Mouse (Mus musculus) right cerebral cortex, postnatal 14 days (tissue): Measurements from ENCODE around the gene Heatr5b.
A peak's percentile ranks its signal among the peaks of the same experiment; 100 is the strongest.
"Not testable (repeated sequence)": the region's sequence is repeated elsewhere in the genome, so short reads cannot be mapped to it uniquely, and the experiment has no call there.

Experiments used
- DNase-seq: peaks from one replicate; pipeline ENCODE4 v3.0.0; 2022

The Heatr5b gene

DNA sequence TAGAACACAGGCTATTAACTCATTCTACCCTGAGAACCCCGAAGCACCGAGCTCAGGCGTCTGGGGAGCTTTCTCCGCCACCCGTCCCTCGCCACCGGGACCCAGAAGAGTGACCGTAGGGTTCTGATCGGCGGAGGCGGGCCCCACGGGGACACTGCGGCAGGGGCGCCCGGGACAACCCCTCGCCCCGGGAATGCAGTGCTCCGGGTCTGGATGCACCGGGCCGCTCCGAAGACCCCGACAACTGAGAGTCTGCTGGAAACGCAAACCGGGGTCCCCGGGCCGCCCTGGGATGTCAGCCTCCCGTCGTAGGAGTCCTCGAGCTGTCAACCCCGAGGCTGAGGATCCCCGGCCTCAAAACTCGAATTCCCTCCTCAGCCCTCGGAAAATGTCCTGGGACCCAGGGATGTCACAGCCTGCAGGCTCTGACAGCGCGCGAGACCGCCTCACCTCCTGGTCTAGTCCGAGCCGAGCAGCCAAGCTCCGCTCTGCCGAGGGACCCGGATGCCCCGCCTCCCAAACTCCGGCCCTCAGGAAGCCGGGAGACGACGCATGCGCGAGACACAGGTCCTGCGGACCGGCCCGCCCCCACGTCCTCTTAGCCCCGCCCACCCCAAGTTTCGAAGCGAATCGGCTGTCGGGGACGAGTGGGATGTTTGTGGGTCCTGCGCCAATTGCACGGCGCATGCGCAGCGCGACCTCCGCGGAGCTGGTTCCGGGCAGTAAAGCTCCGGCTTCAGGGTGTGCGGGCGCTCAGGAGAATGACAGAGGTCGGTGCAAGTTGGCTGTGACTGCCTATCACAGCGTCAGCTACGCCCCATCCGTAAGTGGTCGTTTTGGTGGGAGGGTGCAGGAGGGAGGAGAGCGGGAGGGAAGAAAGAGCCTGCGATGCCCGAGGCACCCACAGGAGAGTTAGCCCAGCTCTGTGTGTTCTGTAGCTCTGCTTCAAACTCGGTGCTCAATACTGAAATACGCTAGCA, at the start of gene Heatr5b, which contains the start of gene Gpatch11:
Gene Heatr5b (minus strand): TSS at position 509 of the 980 bp plus-strand sequence.
Gene Gpatch11 (plus strand): TSS at position 712 of the 980 bp plus-strand sequence.
- peak; percentile 99 for DNase-seq

DNA sequence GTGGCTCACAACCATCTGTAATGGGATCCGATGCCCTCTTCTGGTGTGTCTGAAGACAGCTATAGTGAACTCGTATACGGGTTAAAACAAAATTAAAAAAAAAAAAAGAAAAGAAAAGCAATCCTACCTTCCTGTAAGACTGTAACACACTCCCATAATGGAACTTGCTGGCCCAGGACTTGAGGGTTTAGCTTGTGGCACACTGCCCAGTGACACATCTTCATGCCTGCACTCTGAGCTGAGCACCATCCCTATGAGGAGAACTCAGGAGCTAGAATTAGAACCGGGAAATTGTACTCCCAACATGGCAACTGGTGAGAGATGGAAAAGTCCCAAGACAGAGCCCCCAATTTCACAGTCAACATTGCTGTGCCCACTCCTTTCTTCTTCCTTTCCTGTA, 48.1 kb upstream of the Heatr5b start:
- DNase-seq, result no peak

DNA sequence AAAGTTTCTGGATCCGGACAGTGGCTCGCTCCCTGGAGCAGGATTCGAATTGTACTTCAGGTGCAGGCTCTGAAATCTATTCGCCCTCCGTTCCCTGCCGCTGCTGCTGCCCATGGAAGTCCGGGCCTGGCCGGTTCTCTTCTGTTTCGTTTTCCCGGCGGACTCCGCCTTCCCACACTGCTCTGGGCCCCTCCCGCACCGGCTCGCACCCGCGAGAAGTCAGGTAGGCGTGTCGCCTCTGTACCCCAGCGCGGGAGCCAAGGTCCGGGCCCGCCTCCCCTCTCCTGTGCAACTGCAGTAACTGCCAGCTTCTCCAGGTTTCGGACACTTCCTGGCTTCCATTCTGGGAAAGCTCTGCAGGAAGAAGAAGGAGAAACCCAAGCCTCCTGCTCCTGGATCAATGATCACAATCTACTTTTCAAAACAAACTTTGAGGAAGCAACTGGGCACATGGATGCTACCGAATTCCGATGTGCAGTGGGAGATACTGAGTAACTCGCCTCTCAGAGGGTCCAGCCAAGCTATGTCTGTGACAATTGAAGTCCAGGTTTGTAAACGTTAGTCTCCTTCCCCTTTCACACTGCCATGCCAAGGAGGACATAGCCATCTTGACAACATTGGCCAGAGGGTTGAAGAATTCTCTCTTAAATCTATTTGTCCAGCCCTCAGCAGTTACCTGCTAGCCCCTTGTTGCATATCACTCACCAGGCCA, 47.4 kb upstream of the Heatr5b start, which contains the start of gene Eif2ak2:
Gene Eif2ak2 (minus strand): TSS at position 173 of the 712 bp plus-strand sequence.
- DNase-seq, result peak; percentile 51

DNA sequence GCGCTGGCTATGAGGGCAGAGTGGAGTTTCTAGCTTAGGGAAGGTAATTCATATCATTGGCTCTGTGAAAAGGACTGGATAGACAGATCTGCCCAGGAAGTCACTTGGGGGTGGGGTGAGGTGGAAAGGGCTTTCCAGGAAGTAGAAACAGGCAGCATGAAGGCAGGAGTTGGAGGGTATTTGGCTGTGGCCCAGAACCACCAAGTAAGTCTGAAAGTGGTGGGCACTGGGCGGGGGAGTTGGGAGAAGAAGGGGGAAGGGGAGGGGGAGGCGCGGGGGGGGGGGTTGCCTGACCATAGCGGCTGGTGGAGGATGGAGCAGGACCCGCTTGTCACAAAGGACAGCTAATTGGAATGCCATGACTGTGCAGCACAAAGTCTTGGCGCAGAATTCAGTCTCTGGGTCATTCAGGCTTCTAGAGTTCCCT, 46.7 kb upstream of the Heatr5b start:
- DNase-seq, result no peak

DNA sequence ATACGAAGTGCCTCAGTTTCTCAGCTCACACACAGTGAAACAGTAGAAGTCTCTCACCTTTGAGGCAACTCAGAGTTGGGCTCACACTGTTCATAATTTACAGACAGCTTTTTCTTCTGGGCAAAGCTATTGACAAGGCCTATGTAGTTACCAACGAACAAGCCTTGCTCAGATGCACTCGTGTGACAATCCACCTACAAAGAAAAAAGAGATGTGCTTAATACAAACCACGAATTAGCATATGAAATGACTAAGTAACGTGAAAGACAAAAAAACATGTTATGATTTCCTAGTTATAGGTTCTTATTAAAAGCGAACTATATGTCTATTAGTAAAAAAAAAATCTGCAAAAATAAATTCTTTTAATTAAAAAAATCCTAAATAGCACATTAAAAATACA, 38.7 kb upstream of the Heatr5b start:
- DNase-seq, result no peak

DNA sequence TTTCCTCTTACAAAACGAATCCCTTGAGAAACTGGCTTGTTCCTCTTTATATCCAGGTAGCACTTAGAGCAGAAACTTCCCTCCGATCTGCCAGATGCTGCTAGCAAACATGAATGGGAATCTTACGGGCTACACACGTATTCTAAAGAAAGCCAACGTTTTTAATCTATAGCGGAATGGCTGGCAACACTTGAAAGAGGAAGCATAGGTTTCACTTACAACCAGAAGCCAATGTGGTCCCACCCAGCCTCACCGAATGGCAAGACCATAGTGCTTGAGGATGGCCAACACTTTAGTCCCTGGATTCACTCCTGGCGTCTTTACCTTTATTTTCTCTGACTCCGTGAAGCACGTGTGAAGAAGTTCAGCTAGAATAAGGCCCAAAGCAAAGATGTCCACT, 21.1 kb upstream of the Heatr5b start:
- DNase-seq, result no peak

DNA sequence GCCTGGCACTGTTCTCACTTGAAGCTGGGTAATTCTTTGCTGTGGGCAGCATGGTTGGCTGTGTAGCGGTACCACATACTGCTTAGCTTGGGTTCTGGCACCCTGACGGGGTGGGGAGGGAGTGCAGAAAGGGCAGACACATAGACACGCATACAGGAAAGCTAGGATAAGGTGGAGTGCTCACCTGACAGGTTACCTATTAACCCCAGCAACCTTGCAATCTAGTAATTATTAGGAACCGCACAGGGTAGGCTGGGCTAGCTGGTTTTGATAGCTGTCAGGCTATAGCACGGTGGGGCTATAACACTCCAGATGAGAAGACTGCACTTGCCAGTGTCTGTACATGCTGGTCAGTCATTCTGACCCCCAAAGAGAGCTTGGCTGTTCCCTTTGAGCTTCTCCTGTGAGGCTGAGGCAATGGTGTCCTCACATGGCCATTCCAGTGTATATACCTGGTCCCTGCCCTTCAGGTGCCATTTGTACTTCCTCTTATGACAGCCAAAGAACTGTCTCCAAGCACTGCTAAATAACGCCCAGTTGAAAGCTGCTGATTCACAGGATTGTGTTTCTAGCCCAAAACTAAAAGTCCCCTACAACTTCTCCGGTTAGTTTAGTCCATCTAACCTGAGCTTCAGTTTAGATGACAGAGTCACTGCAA, 7.2 kb upstream of the Heatr5b start:
- DNase-seq, result no peak

DNA sequence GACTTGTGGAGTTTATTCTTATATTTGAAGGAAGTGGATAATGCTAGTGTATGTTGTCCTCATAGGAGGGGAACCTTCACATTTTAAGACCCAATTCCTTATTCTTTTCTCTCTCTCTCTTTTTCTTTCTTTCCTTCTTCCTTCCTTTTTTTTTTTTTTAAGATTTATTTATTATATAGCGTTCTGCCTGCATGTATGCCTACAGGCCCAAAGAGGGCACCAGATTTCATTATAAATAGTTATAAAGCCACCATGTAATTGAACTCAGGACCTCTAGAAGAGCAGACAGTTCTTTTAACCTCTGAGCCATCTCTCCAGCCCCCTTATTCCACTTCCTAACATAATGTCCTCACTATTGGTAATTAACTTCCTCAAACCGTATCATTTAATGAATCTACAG, 892 bp upstream of the Heatr5b start:
- no peak for DNase-seq

DNA sequence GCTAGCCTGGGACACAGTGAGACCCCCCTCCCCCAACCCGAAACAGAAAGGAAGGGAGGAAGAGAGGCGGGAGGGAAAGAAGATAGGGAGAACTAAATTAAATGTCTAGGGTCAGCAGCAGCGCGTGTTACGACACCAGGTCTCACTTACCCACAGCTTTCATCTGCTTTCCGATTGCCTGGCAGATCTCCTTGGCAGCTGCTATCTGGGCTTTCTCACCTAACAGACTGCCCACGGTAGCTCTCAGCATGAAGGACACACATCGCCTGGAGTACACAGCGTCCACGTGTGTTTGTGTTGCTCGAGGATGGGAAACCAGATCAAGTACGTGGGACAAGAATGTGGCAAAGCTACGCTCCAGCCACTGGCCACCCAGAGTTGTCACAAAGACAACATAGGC, 10.8 kb downstream of the Heatr5b start:
- DNase-seq, result no peak

DNA sequence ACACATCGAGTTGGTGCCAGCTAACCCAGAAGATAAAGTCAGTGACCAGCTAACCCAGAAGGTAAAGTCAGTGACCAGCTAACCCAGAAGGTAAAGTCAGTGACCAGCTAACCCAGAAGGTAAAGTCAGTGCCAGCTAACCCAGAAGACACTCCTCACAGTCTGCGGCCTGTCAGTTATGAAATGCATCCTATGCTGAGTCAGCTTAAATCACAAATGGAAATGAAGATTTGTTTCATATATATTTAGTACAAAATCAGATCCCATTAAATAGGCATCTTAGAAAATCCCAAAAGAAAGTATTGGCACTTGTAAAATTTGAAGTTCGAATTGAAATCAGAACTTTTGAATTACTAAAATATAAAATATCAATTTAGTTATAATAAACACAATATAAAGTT, 25.6 kb downstream of the Heatr5b start:
- DNase-seq, result no peak

DNA sequence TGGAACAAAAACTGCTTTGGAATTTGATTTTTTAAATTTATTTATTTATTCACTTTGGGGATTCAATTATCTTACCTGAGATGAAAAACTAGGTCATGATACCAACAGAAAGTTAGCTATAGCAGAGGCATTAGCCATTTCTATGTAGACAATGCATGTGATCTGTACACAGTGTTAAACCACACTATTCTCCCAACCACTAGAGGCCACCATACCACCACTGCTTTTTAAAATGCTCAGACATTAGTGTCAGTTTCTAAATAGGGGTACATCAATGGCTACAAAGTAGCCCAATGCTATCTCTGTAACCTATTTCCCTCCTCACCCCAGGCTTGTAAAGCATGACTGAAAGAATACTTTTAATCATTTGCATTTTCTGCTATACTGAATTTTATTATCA, 26.1 kb downstream of the Heatr5b start:
- DNase-seq, result no peak

DNA sequence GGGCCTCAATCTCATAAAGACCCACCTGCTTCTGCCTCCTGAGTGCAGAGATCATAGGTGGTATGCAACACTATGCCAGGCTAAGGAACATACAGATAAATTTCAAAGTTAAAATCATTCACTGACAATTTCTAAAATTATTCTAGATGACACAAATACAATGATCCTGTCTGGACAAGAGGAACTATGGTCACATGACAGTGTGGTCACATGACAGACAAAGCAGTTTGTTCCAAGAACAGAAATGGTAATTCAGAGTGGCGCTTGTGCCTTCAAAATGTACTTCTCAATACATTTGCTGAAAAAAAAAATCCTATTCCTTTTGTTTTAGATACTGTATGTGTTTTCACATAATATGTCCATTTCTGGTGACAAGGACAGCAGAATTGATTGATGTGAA, 37.9 kb downstream of the Heatr5b start:
- no peak for DNase-seq

DNA sequence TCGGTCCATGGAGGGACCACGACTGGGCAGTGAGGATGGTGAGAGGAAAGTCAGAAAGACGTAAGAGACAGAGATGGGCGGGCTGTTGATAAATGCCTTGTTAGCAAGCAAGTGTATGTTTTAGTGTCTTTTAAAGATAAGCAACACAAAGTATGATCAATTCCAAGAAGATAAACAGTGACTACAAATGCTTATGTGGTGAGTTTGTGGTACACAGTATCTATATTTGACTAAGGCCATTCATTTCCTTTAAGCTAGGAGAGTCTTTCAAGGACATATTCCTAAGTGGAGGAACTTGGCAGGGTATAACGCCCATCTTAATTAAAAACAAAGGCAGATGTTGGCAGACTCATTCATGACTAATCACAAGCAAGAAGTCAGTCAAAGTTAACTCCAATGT, 40.8 kb downstream of the Heatr5b start:
- no peak for DNase-seq

DNA sequence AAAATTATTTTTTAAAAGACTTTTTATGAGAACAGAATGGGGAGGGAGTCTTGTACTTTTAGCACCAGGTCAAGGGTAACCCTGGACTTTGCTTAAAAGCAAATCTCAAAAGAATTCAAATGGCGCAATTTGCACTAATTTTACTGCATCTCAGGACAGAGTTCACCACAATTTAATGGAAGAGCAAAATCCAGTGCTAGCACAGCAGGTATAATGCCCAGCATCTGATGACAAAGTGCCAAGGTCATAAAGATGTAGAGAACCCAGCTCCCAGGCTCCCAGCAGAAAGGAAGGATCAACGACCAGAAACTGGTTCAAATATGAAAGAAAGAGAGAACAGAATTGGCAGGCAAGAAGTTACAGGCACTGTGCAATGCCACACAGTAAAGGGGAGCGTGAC, 43.0 kb downstream of the Heatr5b start:
- no peak for DNase-seq

DNA sequence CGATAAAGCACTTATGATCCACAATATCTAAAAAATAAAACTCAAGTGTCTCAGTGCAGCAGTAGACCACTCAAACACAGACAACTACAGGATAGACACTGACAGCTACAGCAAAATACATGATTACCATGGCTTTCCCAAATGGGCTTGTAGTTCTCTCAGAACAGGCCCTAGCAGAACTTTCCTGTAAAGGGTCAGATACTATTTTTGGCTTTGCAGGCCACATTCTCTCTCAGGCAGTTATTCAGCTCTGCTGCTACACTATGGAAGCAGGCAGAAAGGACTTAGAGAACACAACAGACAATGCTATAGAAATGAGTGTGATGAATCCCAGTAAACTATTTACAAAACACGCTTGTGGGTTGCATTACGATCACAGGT, 43.5 kb downstream of the Heatr5b start:
- no peak for DNase-seq

DNA sequence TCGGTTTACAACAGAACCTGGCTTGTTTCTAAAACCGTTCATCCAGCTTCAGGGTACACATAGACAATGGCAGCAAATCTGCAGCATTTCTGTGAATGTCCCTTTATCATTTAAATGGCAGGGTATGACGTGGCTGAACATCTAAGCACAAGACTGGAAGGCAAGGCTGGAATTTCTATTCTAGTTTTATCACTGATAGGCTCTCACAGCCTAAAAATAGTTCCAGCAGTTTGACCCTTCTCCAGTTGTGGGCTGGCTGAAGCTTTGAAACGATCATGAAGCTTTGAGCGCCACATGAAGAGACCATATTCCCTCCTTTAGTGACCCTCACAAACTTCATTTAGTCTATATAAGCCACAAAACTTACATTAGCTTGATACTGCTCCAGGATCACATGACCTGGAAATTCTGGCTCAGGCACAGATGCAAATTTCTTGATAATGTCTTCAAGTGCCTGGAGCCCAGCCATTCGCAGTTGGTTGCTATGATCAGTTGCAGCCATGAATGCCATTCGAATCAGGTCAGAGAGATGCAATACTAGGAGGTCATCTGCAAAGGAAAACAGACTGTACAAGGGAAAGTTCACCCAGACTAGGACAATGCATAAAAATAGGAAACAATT, 44.0 kb downstream of the Heatr5b start:
- no peak for DNase-seq

DNA sequence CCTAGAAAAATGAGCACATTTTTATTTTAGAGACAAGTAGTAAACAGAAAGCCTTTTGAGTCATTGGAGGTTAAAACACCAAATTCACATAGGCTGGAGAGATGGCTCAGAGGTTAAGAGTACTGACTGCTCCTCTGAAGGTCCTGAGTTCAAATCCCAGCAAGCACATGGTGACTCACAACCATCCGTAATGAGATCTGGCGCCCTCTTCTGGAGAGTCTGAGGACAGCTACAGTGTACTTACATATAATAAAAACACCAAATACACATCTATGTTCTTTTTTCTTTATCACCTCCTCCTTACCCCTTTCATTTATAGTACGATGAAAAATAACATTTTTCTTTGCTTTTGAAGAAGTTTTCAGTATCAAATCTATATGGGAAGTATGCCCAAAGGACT, 46.9 kb downstream of the Heatr5b start:
- not testable (repeated sequence) for DNase-seq

DNA sequence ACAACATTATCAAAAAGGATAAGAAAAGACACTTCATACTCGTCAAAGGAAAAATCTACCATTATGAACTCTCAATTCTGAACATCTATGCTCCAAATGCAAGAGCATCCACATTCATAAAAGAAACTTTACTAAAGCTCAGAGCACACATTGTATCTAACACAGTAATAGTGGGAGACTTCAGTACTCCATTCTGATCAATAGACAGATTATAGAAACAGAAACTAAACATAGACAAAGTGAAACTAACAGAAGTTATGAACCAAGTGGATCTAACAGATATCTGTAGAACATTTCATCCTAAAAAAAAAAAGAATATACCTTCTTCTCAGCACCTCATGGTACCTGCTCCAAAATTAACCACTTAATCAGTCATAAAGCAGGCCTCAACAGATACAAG, 56.4 kb downstream of the Heatr5b start:
- DNase-seq, result no peak

DNA sequence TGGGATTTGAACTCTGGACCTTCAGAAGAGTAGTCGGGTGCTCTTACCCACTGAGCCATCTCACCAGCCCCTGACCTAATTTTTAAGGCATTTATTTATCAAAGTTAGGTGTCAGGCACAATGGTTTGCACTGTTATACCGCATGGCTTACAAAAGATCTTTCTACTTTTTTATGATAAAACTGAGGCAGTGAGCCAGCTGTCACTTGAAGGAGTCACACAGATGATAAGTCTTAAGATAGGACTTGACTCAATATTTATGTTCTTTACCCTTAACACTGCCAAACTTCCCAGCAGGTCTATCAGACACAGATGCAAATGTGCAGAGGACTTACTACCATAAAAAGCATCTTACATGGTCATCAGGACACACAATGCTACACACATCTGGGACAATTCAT, 62.8 kb downstream of the Heatr5b start:
- no peak for DNase-seq

DNA sequence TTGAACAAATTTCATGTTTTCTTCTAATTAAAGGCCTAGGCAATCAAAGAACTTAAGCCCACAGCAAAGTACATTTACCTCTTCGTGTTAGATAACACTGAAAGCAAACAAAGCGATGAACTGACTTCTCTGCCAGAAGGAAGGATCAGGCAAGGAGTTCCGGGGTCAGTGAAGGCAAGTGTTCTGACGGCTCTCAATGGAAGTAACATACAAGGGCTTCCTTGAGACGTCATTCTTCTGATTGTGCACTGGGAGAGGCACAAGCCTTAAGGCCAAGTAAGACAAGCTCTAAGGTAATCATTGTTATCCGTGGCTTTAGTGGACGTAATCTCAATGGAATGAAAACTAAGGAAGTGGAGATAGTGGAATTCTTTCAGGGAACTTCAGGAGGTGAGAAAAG, 64.2 kb downstream of the Heatr5b start:
- DNase-seq, result no peak

DNA sequence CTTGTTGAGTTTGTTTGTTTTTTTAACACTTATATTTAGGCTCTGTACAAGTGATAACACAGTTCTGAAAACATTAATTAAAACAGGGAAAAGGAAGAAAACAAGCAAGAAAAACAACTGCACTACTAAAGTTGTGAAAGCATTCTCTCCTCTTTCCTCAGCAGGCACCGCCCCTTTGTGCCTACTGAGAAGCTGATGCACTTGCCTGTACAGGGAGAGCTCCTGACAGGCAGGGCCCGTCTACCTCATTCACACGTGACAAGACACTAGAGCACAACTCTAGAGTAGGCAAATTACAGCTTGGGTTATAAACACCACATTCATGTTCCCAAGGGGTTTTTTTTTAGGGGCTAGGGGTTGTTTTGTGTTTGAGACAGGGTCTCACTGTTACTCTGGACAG, 65.8 kb downstream of the Heatr5b start:
- no peak for DNase-seq

DNA sequence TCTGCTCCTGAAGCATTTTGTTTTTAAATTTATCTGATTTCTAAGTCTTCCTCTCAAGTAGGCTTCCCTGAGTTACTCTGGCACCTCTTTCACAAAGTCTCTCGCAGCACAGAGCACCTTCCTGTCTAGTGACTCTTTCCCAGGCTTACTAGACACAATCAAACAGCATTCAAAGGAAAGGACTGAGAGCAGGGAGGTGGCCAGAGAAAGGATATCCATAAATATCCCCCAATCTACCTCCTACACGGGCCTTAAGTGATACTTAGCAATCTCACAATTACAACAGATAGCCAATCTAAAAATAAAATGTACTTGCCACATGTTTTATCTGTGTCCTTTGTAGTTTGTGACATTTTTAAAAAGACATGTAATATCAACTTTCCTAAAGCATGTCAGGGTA, 66.2 kb downstream of the Heatr5b start:
- no peak for DNase-seq

DNA sequence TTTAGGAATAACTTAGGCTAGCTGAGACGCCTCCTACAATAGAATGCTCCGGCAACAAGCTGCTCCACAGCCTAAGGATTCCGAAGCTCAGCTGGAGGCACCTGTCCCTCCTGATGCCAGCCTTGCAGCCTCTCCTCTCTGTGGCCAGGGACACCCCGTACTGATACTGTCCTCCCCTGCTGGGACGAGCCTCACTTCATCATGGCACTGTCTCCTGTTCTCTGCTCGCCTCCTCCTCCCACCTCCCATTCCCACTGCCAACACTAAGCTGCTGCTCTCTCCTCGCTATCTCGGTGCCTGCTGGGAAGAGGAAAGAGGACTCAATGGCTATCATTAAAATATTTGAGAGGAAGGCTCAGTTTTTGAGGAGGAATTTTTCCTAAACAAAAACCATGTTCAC, 67.6 kb downstream of the Heatr5b start:
- no peak for DNase-seq
